Mouse (Mus musculus): Measurements from ENCODE around the gene Cers2. TPM values are rescaled to one million over a fixed set of nuclear protein-coding genes. Genes with fewer than 3 reads are reported as not detected.

The Cers2 gene
- polyA plus RNA-seq, 1 experiment from 2014 or later, result 147 TPM

GRCm38 (mm10) chr3:95282381-95282864, 32.2 kb upstream of the Cers2 start:
- no peak for DNase-seq (ENCODE audit: low spot score)
- Histone ChIP-seq H3K9me3 (no peaks in the 10 kb centered on the region), H3K27ac (peak overlapping the region; percentile 95), H3K4me1 (peaks cover 23% of the 10 kb centered on the region), H3K27me3 (ENCODE audit: insufficient read depth, poor library complexity, severe bottlenecking) (no peaks in the 10 kb centered on the region), H3K36me3 (peaks cover under 1% of the 10 kb centered on the region; the same call in 1 of the 2 replicates), H3K4me3 (peak overlapping the region; percentile 83)
- under 1% methylated on average over 11 of the region's 11 CpGs for WGBS

- Histone ChIP-seq H3K27me3 (ENCODE audit: insufficient read depth, poor library complexity, severe bottlenecking) (no peaks in the 10 kb centered on the region), H3K4me1 (peaks cover 22% of the 10 kb centered on the region), H3K9me3 (no peaks in the 10 kb centered on the region), H3K4me3 (peak overlapping the region; percentile 83), H3K36me3 (peaks cover 7% of the 10 kb centered on the region), H3K27ac (peak overlapping the region; percentile 95)
- DNase-seq (ENCODE audit: low spot score), result peak; percentile 95
- WGBS, result under 1% methylated on average over 49 of the region's 51 CpGs
These were observed 31.6 kb upstream of the Cers2 start for GRCm38 (mm10) chr3:95282865-95283588.

- Histone ChIP-seq H3K4me1 (peaks cover 22% of the 10 kb centered on the region), H3K27me3 (ENCODE audit: insufficient read depth, poor library complexity, severe bottlenecking) (no peaks in the 10 kb centered on the region), H3K27ac (peak overlapping the region; percentile 95), H3K36me3 (peaks cover 12% of the 10 kb centered on the region), H3K9me3 (no peaks in the 10 kb centered on the region), H3K4me3 (peak overlapping the region; percentile 83)
- WGBS, result 2% methylated on average over 7 of the region's 7 CpGs
- DNase-seq (ENCODE audit: low spot score), result no peak
These were observed 31.0 kb upstream of the Cers2 start for GRCm38 (mm10) chr3:95283589-95283941.

GRCm38 (mm10) chr3:95284062-95284461, 30.5 kb upstream of the Cers2 start:
- Histone ChIP-seq H3K27me3 (ENCODE audit: insufficient read depth, poor library complexity, severe bottlenecking) (no peaks in the 10 kb centered on the region), H3K36me3 (peaks cover 15% of the 10 kb centered on the region), H3K9me3 (no peaks in the 10 kb centered on the region), H3K4me1 (peaks cover 22% of the 10 kb centered on the region), H3K4me3 (peak overlapping the region; percentile 83), H3K27ac (peak overlapping the region; percentile 95)
- WGBS, result 39% methylated on average over 1 of the region's 1 CpGs
- no peak for DNase-seq (ENCODE audit: low spot score)

GRCm38 (mm10) chr3:95284501-95285281, 29.9 kb upstream of the Cers2 start:
- H3K36me3 ChIP-seq, result peaks cover 16% of the 10 kb centered on the region
- H3K9me3 ChIP-seq, result no peaks in the 10 kb centered on the region
- H3K4me3 ChIP-seq, result no peak overlapping the region; the same call in 1 of the 2 replicates
- 86% methylated on average over 12 of the region's 12 CpGs for WGBS
- DNase-seq (ENCODE audit: low spot score), result no peak
- peaks cover 22% of the 10 kb centered on the region for H3K4me1 ChIP-seq
- no peaks in the 10 kb centered on the region for H3K27me3 ChIP-seq (ENCODE audit: insufficient read depth, poor library complexity, severe bottlenecking)
- H3K27ac ChIP-seq, result no peak overlapping the region

GRCm38 (mm10) chr3:95285390-95285789, 29.2 kb upstream of the Cers2 start:
- whole genome bisulfite sequencing, result 91% methylated on average over 5 of the region's 5 CpGs

GRCm38 (mm10) chr3:95286011-95286410, 28.6 kb upstream of the Cers2 start:
- H3K36me3 ChIP-seq, result peaks cover 22% of the 10 kb centered on the region
- no peak overlapping the region for H3K27ac ChIP-seq
- DNase-seq (ENCODE audit: low spot score), result no peak
- H3K4me1 ChIP-seq, result peaks cover 18% of the 10 kb centered on the region
- no peak overlapping the region for H3K4me3 ChIP-seq
- WGBS, result 64% methylated on average over 5 of the region's 5 CpGs
- H3K27me3 ChIP-seq (ENCODE audit: insufficient read depth, poor library complexity, severe bottlenecking), result no peaks in the 10 kb centered on the region
- no peaks in the 10 kb centered on the region for H3K9me3 ChIP-seq

More at GRCm38 (mm10) chr3:95285390-95285789, 29.2 kb upstream of the Cers2 start:
- no peak overlapping the region for H3K4me3 ChIP-seq
- peaks cover 18% of the 10 kb centered on the region for H3K36me3 ChIP-seq
- H3K27ac ChIP-seq, result no peak overlapping the region
- no peaks in the 10 kb centered on the region for H3K9me3 ChIP-seq
- H3K27me3 ChIP-seq (ENCODE audit: insufficient read depth, poor library complexity, severe bottlenecking), result no peaks in the 10 kb centered on the region
- DNase-seq (ENCODE audit: low spot score), result no peak
- peaks cover 22% of the 10 kb centered on the region for H3K4me1 ChIP-seq

GRCm38 (mm10) chr3:95286510-95286909, 28.1 kb upstream of the Cers2 start:
- 73% methylated on average over 7 of the region's 7 CpGs for WGBS
- Histone ChIP-seq H3K27me3 (ENCODE audit: insufficient read depth, poor library complexity, severe bottlenecking) (no peaks in the 10 kb centered on the region), H3K27ac (no peak overlapping the region), H3K36me3 (peaks cover 27% of the 10 kb centered on the region), H3K4me1 (peaks cover 18% of the 10 kb centered on the region), H3K9me3 (no peaks in the 10 kb centered on the region), H3K4me3 (no peak overlapping the region)
- no peak for DNase-seq (ENCODE audit: low spot score)

GRCm38 (mm10) chr3:95287541-95287940, 27.1 kb upstream of the Cers2 start:
- Histone ChIP-seq H3K9me3 (no peaks in the 10 kb centered on the region), H3K27ac (no peak overlapping the region), H3K4me1 (peaks cover 18% of the 10 kb centered on the region), H3K36me3 (peaks cover 33% of the 10 kb centered on the region), H3K27me3 (ENCODE audit: insufficient read depth, poor library complexity, severe bottlenecking) (no peaks in the 10 kb centered on the region), H3K4me3 (no peak overlapping the region)
- WGBS, result 76% methylated on average over 3 of the region's 3 CpGs
- no peak for DNase-seq (ENCODE audit: low spot score)

- peaks cover 48% of the 10 kb centered on the region for H3K36me3 ChIP-seq
- H3K4me1 ChIP-seq, result peaks cover 6% of the 10 kb centered on the region
- H3K9me3 ChIP-seq, result no peaks in the 10 kb centered on the region
- H3K4me3 ChIP-seq, result no peak overlapping the region
- no peak overlapping the region for H3K27ac ChIP-seq
- no peaks in the 10 kb centered on the region for H3K27me3 ChIP-seq (ENCODE audit: insufficient read depth, poor library complexity, severe bottlenecking)
- WGBS, result 82% methylated on average over 4 of the region's 4 CpGs
- no peak for DNase-seq (ENCODE audit: low spot score)
These were observed 25.2 kb upstream of the Cers2 start for GRCm38 (mm10) chr3:95289419-95289818.

- Histone ChIP-seq H3K27me3 (ENCODE audit: insufficient read depth, poor library complexity, severe bottlenecking) (no peaks in the 10 kb centered on the region), H3K36me3 (peaks cover 55% of the 10 kb centered on the region)
- WGBS, result 69% methylated on average over 6 of the region's 6 CpGs
These were observed 24.4 kb upstream of the Cers2 start for GRCm38 (mm10) chr3:95290156-95290555.

GRCm38 (mm10) chr3:95291041-95291440, 23.6 kb upstream of the Cers2 start:
- Histone ChIP-seq H3K27ac (no peak overlapping the region), H3K9me3 (no peaks in the 10 kb centered on the region), H3K27me3 (ENCODE audit: insufficient read depth, poor library complexity, severe bottlenecking) (no peaks in the 10 kb centered on the region), H3K4me1 (peaks cover 3% of the 10 kb centered on the region; the same call in 1 of the 2 replicates), H3K36me3 (peaks cover 60% of the 10 kb centered on the region), H3K4me3 (no peak overlapping the region)
- 78% methylated on average over 4 of the region's 4 CpGs for WGBS
- DNase-seq (ENCODE audit: low spot score), result no peak

More at GRCm38 (mm10) chr3:95290156-95290555, 24.4 kb upstream of the Cers2 start:
- Histone ChIP-seq H3K27ac (no peak overlapping the region), H3K4me1 (no peaks in the 10 kb centered on the region), H3K9me3 (no peaks in the 10 kb centered on the region), H3K4me3 (no peak overlapping the region)
- DNase-seq (ENCODE audit: low spot score), result no peak

- H3K27ac ChIP-seq, result no peak overlapping the region
- H3K4me3 ChIP-seq, result no peak overlapping the region
- no peaks in the 10 kb centered on the region for H3K27me3 ChIP-seq (ENCODE audit: insufficient read depth, poor library complexity, severe bottlenecking)
- H3K4me1 ChIP-seq, result peaks cover 7% of the 10 kb centered on the region; the same call in 1 of the 2 replicates
- 86% methylated on average over 2 of the region's 2 CpGs for WGBS
- peaks cover 66% of the 10 kb centered on the region for H3K36me3 ChIP-seq
- DNase-seq (ENCODE audit: low spot score), result no peak
- H3K9me3 ChIP-seq, result no peaks in the 10 kb centered on the region
These were observed 21.7 kb upstream of the Cers2 start for GRCm38 (mm10) chr3:95292899-95293298.
